Mouse (Mus musculus) forebrain, embryonic 16.5 days (tissue): Measurements from ENCODE around the gene Ggta1. TPM values are rescaled to one million over a fixed set of nuclear protein-coding genes. Genes with fewer than 3 reads are reported as not detected.

Source experiments
- ATAC-seq: fragments of 200-750 bp; cut with Nextera tagmentation; 2 replicates; pipeline ENCODE4 v1.8.0; 2017; ENCODE audit warnings: mild to moderate bottlenecking, moderate library complexity
- H3K27ac ChIP-seq: fragments of 300-500 bp; sonication (generic); 2 replicates; pipeline ENCODE4 v1.5.1; 2014; ENCODE audit warnings: low read length, control low read depth
- H3K27me3 ChIP-seq: fragments of 300-500 bp; sonication (generic); replicated peaks from 2 replicates; pipeline ENCODE4 v1.6.1; 2014; ENCODE audit warnings: low read length; ENCODE audit not compliant: control insufficient read depth, insufficient read depth
- H3K36me3 ChIP-seq: fragments of 300-500 bp; sonication (generic); 2 replicates; pipeline ENCODE4 v1.6.1; 2014; ENCODE audit not compliant: control insufficient read depth, insufficient read depth
- H3K4me1 ChIP-seq: fragments of 300-500 bp; sonication (generic); replicated peaks from 2 replicates; pipeline ENCODE4 v1.6.1; 2014; ENCODE audit warnings: low read length; ENCODE audit not compliant: control insufficient read depth, insufficient read depth
- H3K4me2 ChIP-seq: fragments of 300-500 bp; sonication (generic); 2 replicates; pipeline ENCODE4 v1.6.1; 2014; ENCODE audit warnings: mild to moderate bottlenecking, low read length, control low read depth
- H3K4me3 ChIP-seq: fragments of 300-500 bp; sonication (generic); replicated peaks from 2 replicates; pipeline ENCODE4 v1.5.1; 2014; ENCODE audit warnings: mild to moderate bottlenecking, low read length, control low read depth
- H3K9ac ChIP-seq: fragments of 300-500 bp; sonication (generic); replicated peaks from 2 replicates; pipeline ENCODE4 v1.6.1; 2014; ENCODE audit warnings: low read depth, low read length, control low read depth
- H3K9me3 ChIP-seq: fragments of 300-500 bp; sonication (generic); 2 replicates; pipeline ENCODE4 v1.6.1; 2016; ENCODE audit warnings: low read length; ENCODE audit not compliant: control insufficient read depth
- WGBS: fragments of 180-500 bp; shearing (Covaris S2); extraction: QIAGEN DNeasy Blood & Tissue Kit; methylation state at CpG from one replicate; pipeline ENCODE4 v1.1.7; 2014; 5-methylcytosine and 5-hydroxymethylcytosine counted together
- polyA plus RNA-seq: library from polyadenylated mRNA; unstranded; fragments of >200 nt; fragmentation: Nextera tagmentation; extraction: Ambion mirVana; gene quantifications from 2 replicates; pipeline ENCODE4 v1.2.1, GENCODE M21; 2015

Ggta1 gene
- 4.1 and 6.5 TPM in 2 replicates for polyA plus RNA-seq

DNA sequence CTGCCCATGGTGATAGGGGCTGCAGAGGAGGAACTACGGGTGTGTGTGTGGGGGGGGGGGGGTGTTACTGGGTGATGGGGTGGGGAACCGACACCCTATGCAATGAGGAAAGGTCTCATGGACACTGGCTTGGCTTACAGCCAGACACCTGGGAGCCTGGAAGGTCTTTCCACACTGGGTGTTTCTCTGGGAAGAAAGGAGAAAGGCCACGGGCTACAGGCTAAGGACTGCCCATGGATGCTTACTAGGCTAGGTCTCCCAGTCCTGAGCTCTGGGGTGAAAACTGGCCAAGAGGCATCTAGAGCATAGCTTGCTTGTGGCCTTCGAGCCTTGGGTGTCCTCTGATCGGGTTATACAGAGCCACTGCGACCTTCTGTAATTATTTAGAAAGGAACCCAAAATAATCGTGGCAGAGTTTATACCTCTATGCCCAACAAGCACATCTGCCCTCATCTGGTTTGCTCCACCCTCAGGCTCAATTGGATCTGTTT is at the start of gene Ggta1:
Ggta1 (minus strand) TSS at position 441 of the 491 bp plus-strand sequence.
- Histone ChIP-seq H3K4me2 (peak within 1 kb of the TSS; percentile 91), H3K9ac (peak within 1 kb of the TSS; percentile 66), H3K4me1 (peaks cover 19% of the 10 kb centered on the region), H3K27ac (no peak within 1 kb of the TSS), H3K36me3 (no peaks in the 10 kb centered on the region), H3K9me3 (no peaks in the 10 kb centered on the region), H3K27me3 (0 out of 2 replicates have a peak, but pooled peaks cover 6% of the 10 kb centered on the region), H3K4me3 (peak within 1 kb of the TSS; percentile 55)
- 27% methylated on average over 7 of the region's 7 CpGs for WGBS
- ATAC-seq = peak; percentile 29; the same call in 1 of the 2 replicates

DNA sequence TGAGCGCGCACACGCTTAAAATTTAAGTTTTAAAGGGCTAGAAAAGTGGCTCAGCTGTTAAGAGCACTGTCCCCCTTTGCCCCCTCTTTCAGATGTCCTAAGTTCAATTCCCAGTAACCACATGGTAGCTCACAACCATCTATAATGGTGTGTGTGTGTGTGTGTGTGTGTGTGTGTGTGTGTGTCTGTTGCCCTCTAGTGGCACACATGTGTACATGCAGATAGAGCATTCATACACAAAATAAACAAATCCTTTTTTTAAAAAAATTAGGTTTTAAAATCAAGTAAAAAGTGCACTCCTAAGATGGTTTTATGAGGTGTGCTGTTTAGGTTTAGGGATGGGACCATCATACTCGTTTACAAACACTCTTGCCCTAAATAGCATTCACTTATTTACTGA is 49.2 kb upstream of the Ggta1 start:
- Histone ChIP-seq H3K27me3 (no peaks in the 10 kb centered on the region), H3K9me3 (no peaks in the 10 kb centered on the region), H3K27ac (no peak overlapping the region), H3K4me2 (no peak overlapping the region), H3K36me3 (no peaks in the 10 kb centered on the region), H3K4me3 (no peak overlapping the region), H3K4me1 (peaks cover 11% of the 10 kb centered on the region), H3K9ac (no peak overlapping the region)
- no peak for ATAC-seq
- WGBS = 97% methylated on average over 4 of the region's 4 CpGs

DNA sequence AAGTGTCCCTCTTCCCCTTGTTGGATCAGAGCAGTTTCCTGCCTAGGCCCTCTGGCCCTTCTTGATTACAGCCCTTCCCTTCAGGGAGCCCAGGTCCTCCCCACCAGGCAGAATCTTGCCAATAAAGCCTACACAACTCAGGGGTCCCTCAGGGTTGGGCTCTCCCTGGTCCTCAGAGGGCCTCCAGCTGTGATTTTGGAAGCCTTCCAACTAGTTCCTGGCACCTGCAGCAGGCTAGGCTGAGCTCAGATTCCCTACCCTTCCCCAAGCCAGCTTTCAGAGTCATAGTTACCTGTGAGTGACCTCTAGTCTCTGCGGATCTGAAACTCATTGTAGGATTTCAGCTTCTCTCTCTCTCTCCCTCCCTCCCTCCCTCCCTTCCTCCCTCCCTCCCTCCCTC is 47.9 kb upstream of the Ggta1 start:
- Histone ChIP-seq H3K4me3 (no peak overlapping the region), H3K4me2 (no peak overlapping the region), H3K9ac (no peak overlapping the region), H3K27ac (no peak overlapping the region), H3K4me1 (peaks cover 22% of the 10 kb centered on the region), H3K36me3 (no peaks in the 10 kb centered on the region), H3K27me3 (no peaks in the 10 kb centered on the region), H3K9me3 (no peaks in the 10 kb centered on the region)
- no peak for ATAC-seq
- WGBS = 67% methylated on average over 1 of the region's 1 CpGs

DNA sequence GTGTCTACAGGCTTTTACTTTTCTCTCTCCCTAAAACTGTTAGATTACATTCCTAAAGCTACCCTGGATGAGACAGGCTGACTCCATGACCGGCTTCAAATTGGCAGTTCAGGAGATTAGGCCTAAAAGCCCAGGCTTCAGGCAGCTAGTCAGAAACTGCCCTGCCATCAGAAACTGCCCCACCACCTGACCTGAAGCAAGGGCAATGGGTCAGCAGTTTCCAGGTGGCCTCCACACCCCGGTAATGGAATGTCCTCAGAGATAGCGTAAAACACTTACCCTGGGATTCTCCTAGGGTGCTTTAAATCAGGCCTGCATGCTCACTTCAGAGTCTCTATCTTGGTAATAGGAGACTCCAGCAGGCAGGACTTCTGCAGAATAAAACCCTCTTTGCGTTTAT is 46.9 kb upstream of the Ggta1 start:
- no peak for ATAC-seq
- Histone ChIP-seq H3K4me3 (no peak overlapping the region), H3K4me1 (peaks cover 22% of the 10 kb centered on the region), H3K9ac (no peak overlapping the region), H3K27ac (no peak overlapping the region), H3K4me2 (no peak overlapping the region), H3K9me3 (no peaks in the 10 kb centered on the region), H3K36me3 (no peaks in the 10 kb centered on the region), H3K27me3 (no peaks in the 10 kb centered on the region)
- 77% methylated on average over 4 of the region's 4 CpGs for WGBS

DNA sequence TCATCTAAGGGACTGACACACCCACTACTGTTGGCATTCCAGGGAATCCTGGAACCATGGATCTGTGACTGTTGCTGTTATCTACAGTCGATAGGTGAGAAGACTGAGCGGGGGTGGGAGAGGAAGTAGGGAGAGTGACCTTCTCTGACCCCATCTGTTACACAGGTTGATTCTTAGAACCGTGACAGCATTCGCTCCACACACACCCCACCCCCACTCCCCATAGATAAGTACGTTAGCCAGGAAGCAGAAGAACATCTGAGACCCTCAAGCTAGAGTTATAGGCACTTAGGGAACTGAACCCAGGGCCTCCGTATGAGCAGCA is 46.3 kb upstream of the Ggta1 start:
- Histone ChIP-seq H3K9ac (no peak overlapping the region), H3K27ac (no peak overlapping the region), H3K4me2 (no peak overlapping the region), H3K4me1 (peaks cover 21% of the 10 kb centered on the region), H3K27me3 (no peaks in the 10 kb centered on the region), H3K4me3 (no peak overlapping the region), H3K36me3 (no peaks in the 10 kb centered on the region), H3K9me3 (no peaks in the 10 kb centered on the region)
- 69% methylated on average over 6 of the region's 6 CpGs for WGBS
- no peak for ATAC-seq

DNA sequence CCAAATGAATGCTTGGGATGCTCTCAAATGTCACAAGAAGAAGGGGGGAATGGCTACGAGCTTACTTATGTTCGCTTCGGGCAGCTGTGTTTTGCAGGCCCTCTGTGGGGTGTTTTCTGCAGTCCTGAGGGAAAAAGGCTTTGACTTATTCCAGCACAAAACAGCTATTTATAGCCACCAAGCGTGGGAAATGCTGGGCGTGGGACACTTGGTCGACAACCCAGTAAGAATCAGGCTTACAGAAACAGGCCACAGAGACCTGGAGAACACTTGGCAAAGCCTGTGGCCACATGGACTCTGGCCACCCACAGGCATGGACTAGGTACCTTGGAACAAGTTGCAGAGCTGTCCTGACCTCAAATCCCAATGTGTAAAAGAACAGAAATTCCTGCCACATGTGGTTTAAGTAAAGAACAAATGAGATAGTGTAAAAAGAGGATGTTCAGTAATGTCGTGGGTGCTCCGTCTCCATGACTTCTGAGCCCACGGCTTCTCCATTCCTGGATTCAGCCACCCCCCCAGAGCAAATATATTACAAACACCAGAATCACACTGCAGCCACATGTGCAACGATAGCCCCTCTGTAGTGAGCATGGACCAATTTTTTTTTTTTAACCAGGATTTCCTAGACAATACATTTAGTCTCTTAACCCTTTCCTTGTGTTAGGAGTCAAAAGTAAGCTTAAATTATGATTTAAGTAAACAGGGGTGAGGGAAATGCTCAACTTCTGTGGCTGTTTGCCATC is 45.7 kb upstream of the Ggta1 start:
- Histone ChIP-seq H3K4me2 (no peak overlapping the region), H3K9me3 (no peaks in the 10 kb centered on the region), H3K27me3 (no peaks in the 10 kb centered on the region), H3K4me1 (peaks cover 16% of the 10 kb centered on the region; the same call in 1 of the 2 replicates), H3K36me3 (no peaks in the 10 kb centered on the region), H3K27ac (no peak overlapping the region), H3K9ac (no peak overlapping the region), H3K4me3 (no peak overlapping the region)
- no peak for ATAC-seq
- WGBS = 48% methylated on average over 10 of the region's 10 CpGs

DNA sequence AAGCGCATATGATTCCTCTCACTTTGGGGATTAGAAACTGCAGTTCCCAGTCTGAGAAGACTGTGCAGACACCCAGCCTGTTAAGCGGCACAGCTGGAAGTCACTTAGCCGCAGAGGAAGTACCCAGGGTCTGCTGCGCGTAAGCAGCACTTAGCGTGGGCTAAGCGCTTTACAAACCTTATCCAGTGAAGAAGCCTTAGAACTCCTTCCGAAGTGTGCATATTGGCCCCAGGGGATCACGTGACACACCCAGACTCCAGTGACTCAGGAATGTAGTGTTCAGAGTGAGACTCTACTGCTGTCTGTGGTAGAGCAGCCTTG is 44.1 kb upstream of the Ggta1 start:
- Histone ChIP-seq H3K36me3 (no peaks in the 10 kb centered on the region), H3K4me2 (no peak overlapping the region), H3K4me3 (no peak overlapping the region), H3K27me3 (no peaks in the 10 kb centered on the region), H3K9me3 (no peaks in the 10 kb centered on the region), H3K27ac (no peak overlapping the region), H3K4me1 (peaks cover 14% of the 10 kb centered on the region; the same call in 1 of the 2 replicates), H3K9ac (no peak overlapping the region)
- peak; percentile 49; the same call in 1 of the 2 replicates for ATAC-seq
- WGBS = 37% methylated on average over 9 of the region's 9 CpGs

DNA sequence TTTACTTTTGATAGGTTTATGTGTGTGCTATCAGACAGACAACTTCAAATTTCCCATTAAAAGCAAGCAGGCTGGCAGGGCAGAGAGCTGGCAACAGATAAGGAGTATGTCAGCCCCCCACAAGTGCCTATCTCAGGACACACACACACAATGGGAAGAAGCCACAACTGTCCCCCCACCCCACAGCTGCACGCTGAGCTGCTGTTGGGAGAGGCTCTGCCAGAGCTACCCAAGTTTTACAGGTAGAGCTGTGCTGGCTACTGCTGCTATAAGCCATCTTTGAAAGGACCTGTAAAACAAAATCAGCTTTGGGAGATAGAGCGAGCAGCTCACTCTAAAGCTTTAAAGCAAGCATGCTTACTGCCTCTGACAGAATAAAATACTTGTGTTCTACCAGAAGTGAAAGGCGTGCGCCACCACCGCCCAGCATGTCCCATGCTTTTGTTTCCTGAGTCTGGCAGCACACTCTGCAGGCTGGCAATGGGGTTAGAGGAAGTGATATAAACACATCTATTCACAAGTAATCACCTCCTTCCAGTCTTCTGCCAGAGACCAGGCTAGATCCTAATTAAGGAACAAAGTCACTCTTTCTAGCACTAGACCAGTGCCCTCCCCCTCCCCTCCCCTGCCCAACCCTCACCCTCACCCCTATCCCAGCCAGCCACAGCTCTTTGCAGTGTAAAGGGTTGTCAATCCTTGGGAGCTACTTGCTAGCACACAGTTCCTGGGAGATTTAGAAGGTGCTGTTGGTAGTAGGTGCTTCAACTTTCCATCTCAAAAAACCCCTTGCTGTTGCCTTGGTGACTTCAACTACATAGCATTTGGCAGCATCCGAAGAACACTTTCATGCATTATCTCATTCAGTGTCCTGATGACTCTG is 43.5 kb upstream of the Ggta1 start:
- Histone ChIP-seq H3K36me3 (no peaks in the 10 kb centered on the region), H3K4me3 (no peak overlapping the region), H3K27me3 (no peaks in the 10 kb centered on the region), H3K4me2 (no peak overlapping the region), H3K9ac (no peak overlapping the region), H3K4me1 (peaks cover 14% of the 10 kb centered on the region; the same call in 1 of the 2 replicates), H3K27ac (no peak overlapping the region), H3K9me3 (no peaks in the 10 kb centered on the region)
- peak; percentile 61 for ATAC-seq
- WGBS = 25% methylated on average over 6 of the region's 6 CpGs

DNA sequence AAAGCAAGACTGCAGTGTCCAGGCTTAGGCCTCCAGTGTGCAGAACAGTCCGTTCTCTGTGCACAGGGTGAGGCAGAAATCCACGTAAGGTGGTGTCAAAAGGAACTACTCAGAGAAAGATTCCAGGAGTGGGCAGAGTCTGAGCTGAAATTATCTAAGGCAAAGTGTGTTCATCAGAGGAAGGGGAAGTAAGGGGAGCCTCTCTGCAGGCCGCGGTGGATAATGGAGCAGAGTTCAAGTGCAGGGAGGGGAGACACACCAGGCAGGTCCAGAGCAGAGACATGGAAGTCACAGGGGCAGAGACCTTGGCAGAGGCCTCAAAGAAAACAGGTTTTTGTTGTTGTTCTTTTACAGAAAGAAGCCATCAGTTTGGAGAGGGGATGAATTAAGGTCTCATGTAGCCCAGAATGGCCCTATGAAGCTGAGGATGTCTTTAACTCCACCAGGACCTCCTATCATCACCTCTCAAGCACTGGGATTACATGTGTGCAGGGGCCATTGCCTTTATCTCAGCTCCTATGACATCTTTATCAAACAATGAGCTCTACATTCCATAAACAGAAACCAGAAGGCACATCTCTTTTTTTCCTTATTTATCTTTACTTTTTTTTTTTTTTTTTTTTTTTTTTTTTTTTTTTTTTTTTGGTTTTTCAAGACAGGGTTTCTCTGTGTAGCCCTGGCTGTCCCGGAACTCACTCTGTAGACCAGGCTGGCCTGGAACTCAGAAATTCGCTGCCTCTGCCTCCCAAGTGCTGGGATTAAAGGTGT is 42.7 kb upstream of the Ggta1 start:
- Histone ChIP-seq H3K4me3 (no peak overlapping the region), H3K36me3 (no peaks in the 10 kb centered on the region), H3K9me3 (no peaks in the 10 kb centered on the region), H3K27me3 (no peaks in the 10 kb centered on the region), H3K27ac (no peak overlapping the region), H3K9ac (no peak overlapping the region), H3K4me2 (no peak overlapping the region), H3K4me1 (peaks cover 14% of the 10 kb centered on the region; the same call in 1 of the 2 replicates)
- no peak for ATAC-seq
- 86% methylated on average over 6 of the region's 6 CpGs for WGBS
